Mouse (Mus musculus): Measurements from ENCODE around the gene Slc39a1. TPM values are rescaled to one million over a fixed set of nuclear protein-coding genes. Genes with fewer than 3 reads are reported as not detected.

Gene Slc39a1
- polyA plus RNA-seq (2015; fragmentation: Nextera tagmentation; extraction: Ambion mirVana), result 42.5 and 43.1 TPM in 2 replicates

- Histone ChIP-seq H3K27ac (ENCODE audit: low read length) (peak within 1 kb of the TSS; percentile 58), H3K27me3 (replicated peaks; ENCODE audit: control insufficient read depth, insufficient read depth, low read length) (no peaks in the 10 kb centered on the region), H3K9ac (replicated peaks; ENCODE audit: low read depth, low read length) (peak within 1 kb of the TSS; percentile 72), H3K9me3 (ENCODE audit: control insufficient read depth, low read length) (no peaks in the 10 kb centered on the region), H3K36me3 (ENCODE audit: control insufficient read depth, insufficient read depth) (no peaks in the 10 kb centered on the region; the same call in 1 of the 2 replicates), H3K4me2 (ENCODE audit: low read length) (peak within 1 kb of the TSS; percentile 75), H3K4me3 (replicated peaks; ENCODE audit: low read length) (peak within 1 kb of the TSS; percentile 63), H3K4me1 (replicated peaks; ENCODE audit: control insufficient read depth, insufficient read depth, low read length) (peaks cover 18% of the 10 kb centered on the region)
- ATAC-seq, result peak; percentile 96
- under 1% methylated on average over 39 of the region's 44 CpGs for WGBS
These were observed at the start of gene Slc39a1 for GRCm38 (mm10) chr3:90247960-90248745. TSS of gene Slc39a1 (plus strand) at chr3:90248172.

GRCm38 (mm10) chr3:90202884-90203283 lies 45.1 kb upstream of the Slc39a1 start:
- no peak overlapping the region for H3K4me2 ChIP-seq (ENCODE audit: low read length)
- no peak for ATAC-seq
- H3K27ac ChIP-seq (ENCODE audit: low read length), result no peak overlapping the region
- no peaks in the 10 kb centered on the region for H3K27me3 ChIP-seq (replicated peaks; ENCODE audit: control insufficient read depth, insufficient read depth, low read length)
- no peak overlapping the region for H3K9ac ChIP-seq (replicated peaks; ENCODE audit: low read depth, low read length)
- 12% methylated on average over 1 of the region's 1 CpGs for WGBS
- no peaks in the 10 kb centered on the region for H3K9me3 ChIP-seq (ENCODE audit: control insufficient read depth, low read length)
- no peaks in the 10 kb centered on the region for H3K4me1 ChIP-seq (replicated peaks; ENCODE audit: control insufficient read depth, insufficient read depth, low read length)
- no peak overlapping the region for H3K4me3 ChIP-seq (replicated peaks; ENCODE audit: low read length)
- H3K36me3 ChIP-seq (ENCODE audit: control insufficient read depth, insufficient read depth), result 0 out of 2 replicates have a peak, but pooled peaks cover 3% of the 10 kb centered on the region

- ATAC-seq, result no peak
- 71% methylated on average over 5 of the region's 5 CpGs for WGBS
- Histone ChIP-seq H3K9ac (replicated peaks; ENCODE audit: low read depth, low read length) (no peak overlapping the region), H3K9me3 (ENCODE audit: control insufficient read depth, low read length) (no peaks in the 10 kb centered on the region), H3K4me2 (ENCODE audit: low read length) (no peak overlapping the region), H3K36me3 (ENCODE audit: control insufficient read depth, insufficient read depth) (peaks cover 7% of the 10 kb centered on the region; the same call in 1 of the 2 replicates), H3K27me3 (replicated peaks; ENCODE audit: control insufficient read depth, insufficient read depth, low read length) (no peaks in the 10 kb centered on the region), H3K27ac (ENCODE audit: low read length) (no peak overlapping the region), H3K4me3 (replicated peaks; ENCODE audit: low read length) (no peak overlapping the region), H3K4me1 (replicated peaks; ENCODE audit: control insufficient read depth, insufficient read depth, low read length) (no peaks in the 10 kb centered on the region)
These were observed 44.4 kb upstream of the Slc39a1 start for GRCm38 (mm10) chr3:90203619-90204018.

DNA sequence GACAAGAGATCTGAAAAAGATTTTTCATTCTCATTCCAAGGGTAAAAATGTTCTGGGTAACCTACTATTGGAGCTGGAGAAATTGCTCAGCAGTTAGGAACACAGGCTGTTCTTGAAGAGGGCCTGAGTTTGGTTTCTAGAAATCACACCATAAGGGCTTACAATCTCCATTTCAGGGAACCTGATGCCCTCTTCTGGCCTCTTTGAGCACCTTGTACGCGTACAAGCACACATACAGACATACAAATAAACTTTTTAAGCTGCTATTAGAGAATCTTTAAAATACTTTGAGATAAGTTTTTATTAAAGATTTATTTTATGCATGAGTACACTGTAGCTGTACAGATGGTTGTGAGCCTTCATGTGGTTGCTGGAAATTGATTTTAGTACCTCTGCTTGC lies 43.4 kb upstream of the Slc39a1 start:
- H3K27me3 ChIP-seq (replicated peaks; ENCODE audit: control insufficient read depth, insufficient read depth, low read length), result no peaks in the 10 kb centered on the region
- H3K4me1 ChIP-seq (replicated peaks; ENCODE audit: control insufficient read depth, insufficient read depth, low read length), result no peaks in the 10 kb centered on the region
- WGBS, result 96% methylated on average over 2 of the region's 2 CpGs
- H3K4me2 ChIP-seq (ENCODE audit: low read length), result no peak overlapping the region
- H3K36me3 ChIP-seq (ENCODE audit: control insufficient read depth, insufficient read depth), result peaks cover 7% of the 10 kb centered on the region; the same call in 1 of the 2 replicates
- no peak overlapping the region for H3K27ac ChIP-seq (ENCODE audit: low read length)
- no peak overlapping the region for H3K9ac ChIP-seq (replicated peaks; ENCODE audit: low read depth, low read length)
- H3K4me3 ChIP-seq (replicated peaks; ENCODE audit: low read length), result no peak overlapping the region
- no peak for ATAC-seq
- no peaks in the 10 kb centered on the region for H3K9me3 ChIP-seq (ENCODE audit: control insufficient read depth, low read length)

DNA sequence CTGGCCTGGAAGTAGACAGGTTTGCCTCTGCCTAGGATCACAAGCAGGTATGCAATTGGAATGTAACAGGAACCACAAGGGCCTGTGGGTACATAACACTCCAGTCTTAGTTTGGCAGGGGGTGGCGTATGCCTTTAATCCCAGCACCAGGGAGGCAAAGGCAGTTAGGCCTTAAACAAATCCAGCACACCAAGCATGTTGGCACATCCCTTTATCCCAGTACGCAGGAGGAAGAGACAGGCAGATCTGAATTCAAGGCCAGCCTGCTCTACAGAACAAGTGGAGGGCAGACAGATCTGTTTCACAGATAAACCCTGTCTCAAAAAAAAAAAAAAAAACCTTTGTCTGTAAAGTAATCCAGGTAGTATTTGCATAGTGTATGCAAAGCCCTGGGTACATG lies 39.3 kb upstream of the Slc39a1 start:
- Histone ChIP-seq H3K27me3 (replicated peaks; ENCODE audit: control insufficient read depth, insufficient read depth, low read length) (no peaks in the 10 kb centered on the region), H3K4me1 (replicated peaks; ENCODE audit: control insufficient read depth, insufficient read depth, low read length) (peaks cover 16% of the 10 kb centered on the region), H3K9ac (replicated peaks; ENCODE audit: low read depth, low read length) (no peak overlapping the region), H3K27ac (ENCODE audit: low read length) (no peak overlapping the region), H3K9me3 (ENCODE audit: control insufficient read depth, low read length) (no peaks in the 10 kb centered on the region), H3K4me2 (ENCODE audit: low read length) (no peak overlapping the region), H3K4me3 (replicated peaks; ENCODE audit: low read length) (no peak overlapping the region), H3K36me3 (ENCODE audit: control insufficient read depth, insufficient read depth) (peaks cover 28% of the 10 kb centered on the region)
- no peak for ATAC-seq
- 91% methylated on average over 2 of the region's 2 CpGs for WGBS

- Histone ChIP-seq H3K9ac (replicated peaks; ENCODE audit: low read depth, low read length) (no peak overlapping the region), H3K27ac (ENCODE audit: low read length) (no peak overlapping the region), H3K4me3 (replicated peaks; ENCODE audit: low read length) (no peak overlapping the region), H3K4me1 (replicated peaks; ENCODE audit: control insufficient read depth, insufficient read depth, low read length) (peaks cover 20% of the 10 kb centered on the region), H3K9me3 (ENCODE audit: control insufficient read depth, low read length) (no peaks in the 10 kb centered on the region), H3K27me3 (replicated peaks; ENCODE audit: control insufficient read depth, insufficient read depth, low read length) (no peaks in the 10 kb centered on the region), H3K36me3 (ENCODE audit: control insufficient read depth, insufficient read depth) (peaks cover 28% of the 10 kb centered on the region), H3K4me2 (ENCODE audit: low read length) (no peak overlapping the region)
- ATAC-seq, result no peak
- 95% methylated on average over 5 of the region's 5 CpGs for WGBS
These were observed 37.9 kb upstream of the Slc39a1 start for GRCm38 (mm10) chr3:90209908-90210566.

DNA sequence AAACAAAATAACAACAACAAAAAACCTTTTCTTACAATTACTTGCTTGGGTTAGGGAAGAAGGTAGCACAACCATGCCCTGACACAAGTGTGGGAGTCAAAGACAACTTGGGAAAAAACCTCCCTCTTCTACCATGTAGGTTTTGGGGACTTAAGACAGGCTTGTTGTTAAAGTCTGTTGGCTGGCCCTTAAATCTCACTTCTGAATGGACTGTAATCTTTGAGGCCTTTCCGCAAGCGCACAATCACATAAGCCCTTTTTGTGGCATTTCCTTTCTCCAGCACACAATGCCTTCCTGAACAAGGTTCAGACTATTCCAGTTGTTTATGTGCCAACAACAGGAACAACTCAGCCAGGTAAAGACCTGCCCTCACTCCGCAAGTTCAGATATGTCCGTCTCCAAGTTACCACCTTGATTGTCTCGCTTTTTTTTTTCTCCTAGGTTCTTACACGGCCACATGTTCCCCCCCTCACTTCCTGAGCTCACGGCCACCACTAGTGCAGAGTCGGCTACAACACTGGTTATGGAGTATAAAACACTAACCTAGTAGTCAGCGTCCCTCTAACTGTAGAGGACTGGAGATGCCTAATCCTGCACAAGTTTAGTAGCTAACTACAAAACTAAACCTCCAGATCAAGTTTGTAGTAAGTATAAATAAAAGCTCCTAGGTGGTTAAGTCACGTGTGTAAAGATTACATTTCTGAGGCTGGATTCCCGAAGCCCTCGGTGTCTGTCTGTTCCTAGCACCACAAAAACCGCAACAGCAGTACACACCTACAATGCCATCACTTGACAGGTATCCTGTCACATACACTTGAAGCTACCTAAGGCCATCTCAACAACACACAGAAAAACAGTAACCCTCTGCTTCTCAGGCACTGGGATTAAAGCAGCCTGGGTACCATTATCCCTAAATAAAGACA lies 36.2 kb upstream of the Slc39a1 start:
- Histone ChIP-seq H3K4me2 (ENCODE audit: low read length) (peak overlapping the region; percentile 97), H3K4me3 (replicated peaks; ENCODE audit: low read length) (no peak overlapping the region), H3K27ac (ENCODE audit: low read length) (no peak overlapping the region), H3K9ac (replicated peaks; ENCODE audit: low read depth, low read length) (no peak overlapping the region), H3K27me3 (replicated peaks; ENCODE audit: control insufficient read depth, insufficient read depth, low read length) (no peaks in the 10 kb centered on the region), H3K9me3 (ENCODE audit: control insufficient read depth, low read length) (no peaks in the 10 kb centered on the region), H3K36me3 (ENCODE audit: control insufficient read depth, insufficient read depth) (peaks cover 28% of the 10 kb centered on the region), H3K4me1 (replicated peaks; ENCODE audit: control insufficient read depth, insufficient read depth, low read length) (peaks cover 20% of the 10 kb centered on the region)
- no peak for ATAC-seq
- WGBS, result 81% methylated on average over 13 of the region's 13 CpGs

GRCm38 (mm10) chr3:90212723-90213122 lies 35.2 kb upstream of the Slc39a1 start:
- 19% methylated on average over 5 of the region's 5 CpGs for WGBS

More at GRCm38 (mm10) chr3:90212723-90213122, 35.2 kb upstream of the Slc39a1 start:
- peaks cover 20% of the 10 kb centered on the region for H3K4me1 ChIP-seq (replicated peaks; ENCODE audit: control insufficient read depth, insufficient read depth, low read length)
- H3K27ac ChIP-seq (ENCODE audit: low read length), result no peak overlapping the region
- H3K4me2 ChIP-seq (ENCODE audit: low read length), result peak overlapping the region; percentile 97
- peak overlapping the region; percentile 62 for H3K9ac ChIP-seq (replicated peaks; ENCODE audit: low read depth, low read length)
- peaks cover 27% of the 10 kb centered on the region for H3K36me3 ChIP-seq (ENCODE audit: control insufficient read depth, insufficient read depth)
- H3K4me3 ChIP-seq (replicated peaks; ENCODE audit: low read length), result peak overlapping the region; percentile 60
- ATAC-seq, result no peak
- no peaks in the 10 kb centered on the region for H3K9me3 ChIP-seq (ENCODE audit: control insufficient read depth, low read length)
- no peaks in the 10 kb centered on the region for H3K27me3 ChIP-seq (replicated peaks; ENCODE audit: control insufficient read depth, insufficient read depth, low read length)
